Mouse (Mus musculus) myocyte (in vitro differentiated cells): ENCODE measurements around the gene Hsd17b1. TPM values are rescaled to one million over a fixed set of nuclear protein-coding genes. Genes with fewer than 3 reads are reported as not detected.

Source experiments
- H3K27me3 ChIP-seq: one replicate; pipeline ENCODE4 v1.6.1; 2011; ENCODE audit not compliant: control insufficient read depth, insufficient read depth, insufficient read length
- H3K36me3 ChIP-seq: one replicate; pipeline ENCODE4 v1.6.1; 2011; ENCODE audit not compliant: control insufficient read depth, insufficient read depth
- H3K4me2 ChIP-seq: one replicate; pipeline ENCODE4 v1.6.1; 2011; ENCODE audit warnings: low read depth, control low read depth
- H3K4me3 ChIP-seq: one replicate; pipeline ENCODE4 v1.5.1; 2011; ENCODE audit warnings: mild to moderate bottlenecking, control low read depth, moderate library complexity
- H3K79me2 ChIP-seq: one replicate; pipeline ENCODE4 v1.6.1; 2011; ENCODE audit not compliant: control insufficient read depth, insufficient read depth
- H3ac ChIP-seq: one replicate; pipeline ENCODE4 v1.6.1; 2011; ENCODE audit not compliant: control insufficient read depth, insufficient read length
- CEBPB ChIP-seq: IDR thresholded peaks from 2 replicates; pipeline ENCODE4 v1.6.1; 2011; ENCODE audit warnings: mild to moderate bottlenecking, moderate library complexity; ENCODE audit not compliant: poor library complexity, insufficient read depth, severe bottlenecking
- E2F4 ChIP-seq: IDR thresholded peaks from one replicate; pipeline ENCODE4 v1.6.1; 2011; ENCODE audit warnings: mild to moderate bottlenecking, control low read depth, moderate library complexity; ENCODE audit not compliant: insufficient read depth
- MAX ChIP-seq: IDR thresholded peaks from one replicate; pipeline ENCODE4 v1.6.1; 2011; ENCODE audit warnings: low read depth, mild to moderate bottlenecking, control low read depth
- MYOD1 ChIP-seq, 3 experiments: IDR thresholded peaks; one replicate each; pipeline ENCODE4 v1.6.1; 2011; ENCODE audit warnings: control low read depth in 2 of 3, low read depth in 2 of 3, mild to moderate bottlenecking in 2 of 3, moderate library complexity in 1 of 3; ENCODE audit not compliant: insufficient read length in 2 of 3, control insufficient read depth in 1 of 3
- MYOG ChIP-seq, 3 experiments: IDR thresholded peaks; one replicate each; pipeline ENCODE4 v1.6.1; 2011; ENCODE audit warnings: control low read depth in 2 of 3, low read depth in 2 of 3, mild to moderate bottlenecking in 2 of 3; ENCODE audit not compliant: insufficient read length in 2 of 3, control insufficient read depth in 1 of 3, insufficient read depth in 1 of 3
- POLR2A ChIP-seq: IDR thresholded peaks from one replicate; pipeline ENCODE4 v1.6.1; 2011; ENCODE audit warnings: low read depth, mild to moderate bottlenecking, control low read depth, moderate library complexity; ENCODE audit not compliant: insufficient read length
- POLR2AphosphoS2 ChIP-seq: IDR thresholded peaks from one replicate; pipeline ENCODE4 v1.6.1; 2011; ENCODE audit warnings: low read depth, control low read depth; ENCODE audit not compliant: insufficient read length
- REST ChIP-seq: IDR thresholded peaks from one replicate; pipeline ENCODE4 v1.6.1; 2011; ENCODE audit warnings: mild to moderate bottlenecking, control low read depth, moderate library complexity; ENCODE audit not compliant: insufficient read depth, insufficient read length
- SRF ChIP-seq: IDR thresholded peaks from one replicate; pipeline ENCODE4 v1.6.1; 2011; ENCODE audit warnings: low read depth; ENCODE audit not compliant: control insufficient read depth, insufficient read length
- TCF12 ChIP-seq: IDR thresholded peaks from one replicate; pipeline ENCODE4 v1.6.1; 2011; ENCODE audit warnings: mild to moderate bottlenecking, control low read depth; ENCODE audit not compliant: poor library complexity, insufficient read depth, severe bottlenecking
- TCF3 ChIP-seq: IDR thresholded peaks from one replicate; pipeline ENCODE4 v1.6.1; 2011; ENCODE audit warnings: low read depth, control low read depth; ENCODE audit not compliant: insufficient read length
- USF1 ChIP-seq: IDR thresholded peaks from one replicate; pipeline ENCODE4 v1.6.1; 2011; ENCODE audit warnings: low read depth, mild to moderate bottlenecking, control low read depth, moderate library complexity
- polyA plus RNA-seq: library from polyadenylated mRNA; unstranded; fragments of >200 nt; fragmentation: generic; extraction: Trizol; gene quantifications from one replicate; pipeline ENCODE4 v1.2.1, GENCODE M21; 2012; ENCODE audit warnings: missing spikeins

The Hsd17b1 gene
- polyA plus RNA-seq, 1 experiment, result 0.49 TPM

GRCm38 (mm10) chr11:101033856-101034500, 44.2 kb upstream of the Hsd17b1 start:
- Histone ChIP-seq H3K27me3 (no peaks in the 10 kb centered on the region), H3K36me3 (peaks cover 38% of the 10 kb centered on the region), H3K4me3 (no peak overlapping the region), H3ac (no peak overlapping the region), H3K4me2 (no peak overlapping the region), H3K79me2 (no peaks in the 10 kb centered on the region)
- TF ChIP-seq USF1 (no peak), TCF3 (no peak), CEBPB (no peak), TCF12 (no peak), MYOD1 (IDR thresholded peaks at IDR 0.05; ENCODE audit: control insufficient read depth in 1 of 3, insufficient read length in 2 of 3, low read depth in 2 of 3) (no peak), SRF (no peak), REST (no peak), POLR2AphosphoS2 (no peak), MAX (no peak), POLR2A (no peak), MYOG (IDR thresholded peaks at IDR 0.05; ENCODE audit: control insufficient read depth in 1 of 3, insufficient read depth in 1 of 3, insufficient read length in 2 of 3, low read depth in 2 of 3) (no peak), E2F4 (no peak)

GRCm38 (mm10) chr11:101034614-101035327, 43.4 kb upstream of the Hsd17b1 start:
- Histone ChIP-seq H3ac (no peak overlapping the region), H3K27me3 (no peaks in the 10 kb centered on the region), H3K4me3 (no peak overlapping the region), H3K79me2 (no peaks in the 10 kb centered on the region), H3K4me2 (no peak overlapping the region), H3K36me3 (peaks cover 37% of the 10 kb centered on the region)
- TF ChIP-seq SRF (no peak), TCF3 (no peak), E2F4 (no peak), CEBPB (no peak), REST (no peak), POLR2AphosphoS2 (no peak), MAX (no peak), POLR2A (no peak), USF1 (no peak), TCF12 (no peak), MYOD1 (IDR thresholded peaks at IDR 0.05; ENCODE audit: control insufficient read depth in 1 of 3, insufficient read length in 2 of 3, low read depth in 2 of 3) (no peak), MYOG (IDR thresholded peaks at IDR 0.05; ENCODE audit: control insufficient read depth in 1 of 3, insufficient read depth in 1 of 3, insufficient read length in 2 of 3, low read depth in 2 of 3) (no peak)

- no peak for TF ChIP-seq MYOG (IDR thresholded peaks at IDR 0.05; ENCODE audit: control insufficient read depth in 1 of 3, insufficient read depth in 1 of 3, insufficient read length in 2 of 3, low read depth in 2 of 3)
- TF ChIP-seq MAX, result no peak
- TF ChIP-seq SRF, result no peak
- TF ChIP-seq TCF3, result no peak
- no peak for TF ChIP-seq REST
- TF ChIP-seq USF1, result no peak
- no peak for TF ChIP-seq POLR2A
- TF ChIP-seq MYOD1 (IDR thresholded peaks at IDR 0.05; ENCODE audit: control insufficient read depth in 1 of 3, insufficient read length in 2 of 3, low read depth in 2 of 3), result no peak
- no peak for TF ChIP-seq TCF12
- TF ChIP-seq CEBPB, result no peak
- no peak overlapping the region for H3K4me2 ChIP-seq
- peaks cover 42% of the 10 kb centered on the region for H3K36me3 ChIP-seq
- H3K4me3 ChIP-seq, result no peak overlapping the region
- H3K79me2 ChIP-seq, result no peaks in the 10 kb centered on the region
- H3K27me3 ChIP-seq, result no peaks in the 10 kb centered on the region
- H3ac ChIP-seq, result no peak overlapping the region
Measured at GRCm38 (mm10) chr11:101035328-101035695, 42.9 kb upstream of the Hsd17b1 start.

- H3K79me2 ChIP-seq, result no peaks in the 10 kb centered on the region
- H3K4me2 ChIP-seq, result no peak overlapping the region
- H3K27me3 ChIP-seq, result no peaks in the 10 kb centered on the region
- no peak overlapping the region for H3K4me3 ChIP-seq
- H3ac ChIP-seq, result no peak overlapping the region
- peaks cover 63% of the 10 kb centered on the region for H3K36me3 ChIP-seq
- TF ChIP-seq POLR2A (no peak), TCF3 (no peak), SRF (no peak), MYOG (IDR thresholded peaks at IDR 0.05; ENCODE audit: control insufficient read depth in 1 of 3, insufficient read depth in 1 of 3, insufficient read length in 2 of 3, low read depth in 2 of 3) (no peak), POLR2AphosphoS2 (no peak), REST (no peak), CEBPB (no peak), USF1 (no peak), TCF12 (no peak), MAX (no peak), E2F4 (no peak), MYOD1 (IDR thresholded peaks at IDR 0.05; ENCODE audit: control insufficient read depth in 1 of 3, insufficient read length in 2 of 3, low read depth in 2 of 3) (no peak)
Measured at GRCm38 (mm10) chr11:101037795-101038194, 40.4 kb upstream of the Hsd17b1 start.

- TF ChIP-seq MAX (no peak), CEBPB (no peak), E2F4 (no peak), REST (no peak), TCF3 (no peak), POLR2AphosphoS2 (no peak), MYOD1 (IDR thresholded peaks at IDR 0.05; ENCODE audit: control insufficient read depth in 1 of 3, insufficient read length in 2 of 3, low read depth in 2 of 3) (no peak), USF1 (no peak), SRF (no peak), POLR2A (no peak), TCF12 (no peak), MYOG (IDR thresholded peaks at IDR 0.05; ENCODE audit: control insufficient read depth in 1 of 3, insufficient read depth in 1 of 3, insufficient read length in 2 of 3, low read depth in 2 of 3) (no peak)
- peaks cover 60% of the 10 kb centered on the region for H3K36me3 ChIP-seq
- H3K4me3 ChIP-seq, result no peak overlapping the region
- no peaks in the 10 kb centered on the region for H3K79me2 ChIP-seq
- no peak overlapping the region for H3ac ChIP-seq
- H3K27me3 ChIP-seq, result no peaks in the 10 kb centered on the region
- no peak overlapping the region for H3K4me2 ChIP-seq
Measured at GRCm38 (mm10) chr11:101045826-101046225, 32.4 kb upstream of the Hsd17b1 start.
